Mouse (Mus musculus): ENCODE results near the gene Nup98.

- TF ChIP-seq ZC3H11A (IDR thresholded peaks at IDR 0.05; ENCODE audit: borderline replicate concordance, low read depth, low read length) = no peak
- TF ChIP-seq HCFC1 (IDR thresholded peaks at IDR 0.05; ENCODE audit: borderline replicate concordance, insufficient read depth, low read length) = no peak
- TF ChIP-seq MAFK (IDR thresholded peaks at IDR 0.05; ENCODE audit: insufficient read depth, low read depth, low read length) = no peak
These were observed 56.3 kb downstream of the Nup98 start for GRCm38 (mm10) chr7:102153691-102154090.
